Mouse (Mus musculus) midbrain, embryonic 10.5 days (tissue): ENCODE measurements around the gene Letm1. TPM values are rescaled to one million over a fixed set of nuclear protein-coding genes. Genes with fewer than 3 reads are reported as not detected.

Experiments used
- DNase-seq: peaks from one replicate; pipeline ENCODE4 v3.0.0-alpha.2; 2017; ENCODE audit warnings: low spot score
- H3K27ac ChIP-seq: fragments of 300-500 bp; sonication (generic); replicated peaks from 2 replicates; pipeline ENCODE4 v1.5.1; 2016; ENCODE audit warnings: mild to moderate bottlenecking
- H3K27me3 ChIP-seq: fragments of 300-500 bp; sonication (generic); 2 replicates; pipeline ENCODE4 v1.6.1; 2016; ENCODE audit warnings: low read depth, mild to moderate bottlenecking; ENCODE audit not compliant: poor library complexity, severe bottlenecking
- H3K36me3 ChIP-seq: fragments of 300-500 bp; sonication (generic); 2 replicates; pipeline ENCODE4 v1.6.1; 2016; ENCODE audit warnings: mild to moderate bottlenecking, moderate library complexity
- H3K4me1 ChIP-seq: fragments of 300-500 bp; sonication (generic); 2 replicates; pipeline ENCODE4 v1.6.1; 2016
- H3K4me3 ChIP-seq: fragments of 300-500 bp; sonication (generic); 2 replicates; pipeline ENCODE4 v1.5.1; 2016; ENCODE audit warnings: mild to moderate bottlenecking, moderate library complexity
- H3K9me3 ChIP-seq: fragments of 300-500 bp; sonication (generic); replicated peaks from 2 replicates; pipeline ENCODE4 v1.6.1; 2016; ENCODE audit warnings: mild to moderate bottlenecking
- WGBS: fragments of 180-500 bp; shearing (Covaris S2); methylation state at CpG from one replicate; pipeline ENCODE4 v1.1.7; 2016; 5-methylcytosine and 5-hydroxymethylcytosine counted together
- polyA plus RNA-seq: library from polyadenylated mRNA; unstranded; fragments of >200 nt; fragmentation: Nextera tagmentation; extraction: Ambion mirVana; gene quantifications from 2 replicates; pipeline ENCODE4 v1.2.1, GENCODE M21; 2016

Gene Letm1
- polyA plus RNA-seq, 1 experiment from 2014 or later = 47.7 TPM

DNA sequence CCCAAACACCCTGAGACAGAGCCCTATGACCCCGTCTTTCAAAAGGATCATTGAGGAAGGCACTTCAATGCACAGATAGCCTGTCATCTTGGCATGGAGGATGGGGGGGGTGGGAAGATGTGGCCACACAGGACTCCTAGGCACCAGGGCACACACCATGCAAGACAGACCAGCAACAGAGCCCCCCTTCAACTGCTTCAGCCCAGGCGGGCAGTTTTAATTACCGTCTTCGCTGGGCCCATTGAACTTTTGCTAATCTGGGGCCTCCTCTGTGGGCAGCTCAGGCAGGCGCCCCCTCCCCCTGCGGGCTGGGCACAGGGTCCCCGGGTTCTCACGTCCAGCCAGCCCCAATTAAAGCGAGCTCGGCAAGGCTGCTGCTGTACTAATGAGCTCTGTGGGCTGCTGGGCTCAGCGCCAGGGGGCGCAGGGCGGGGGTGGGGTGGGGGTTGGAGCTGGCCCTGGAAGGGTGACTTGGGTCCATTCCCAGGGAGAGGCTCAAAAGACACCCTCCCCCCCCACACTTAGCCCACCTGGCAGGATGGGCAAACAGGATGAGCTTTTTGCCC lies 84.6 kb downstream of the Letm1 start:
- WGBS = 15% methylated on average over 13 of the region's 13 CpGs
- Histone ChIP-seq H3K4me1 (peaks cover 100% of the 10 kb centered on the region), H3K27ac (peak overlapping the region; percentile 94), H3K9me3 (no peaks in the 10 kb centered on the region), H3K4me3 (peak overlapping the region; percentile 18), H3K36me3 (no peaks in the 10 kb centered on the region), H3K27me3 (peaks cover 100% of the 10 kb centered on the region)
- no peak for DNase-seq

DNA sequence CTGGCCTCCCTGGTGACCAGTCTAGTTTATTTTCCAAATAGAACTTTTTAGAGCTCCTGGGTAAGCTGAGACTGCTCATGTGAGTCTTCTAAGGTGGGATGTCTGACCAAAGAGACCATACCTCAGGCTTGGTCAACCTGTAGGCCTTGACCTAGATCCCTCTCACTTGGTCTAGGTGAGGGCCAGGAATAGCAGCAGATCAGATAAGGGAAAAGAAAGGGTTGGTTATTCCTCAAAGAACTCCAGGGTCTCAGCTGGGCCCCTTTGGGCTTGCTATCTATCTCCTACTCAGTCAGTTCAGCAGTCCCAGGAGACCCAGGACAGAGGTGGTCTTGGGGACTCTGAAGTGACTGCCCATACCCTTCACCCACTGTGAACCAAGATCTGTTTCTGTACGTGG lies 85.1 kb downstream of the Letm1 start:
- no peak for DNase-seq
- Histone ChIP-seq H3K4me3 (peak overlapping the region; percentile 18; the same call in 1 of the 2 replicates), H3K36me3 (no peaks in the 10 kb centered on the region), H3K27me3 (peaks cover 100% of the 10 kb centered on the region), H3K9me3 (no peaks in the 10 kb centered on the region), H3K27ac (peak overlapping the region; percentile 94), H3K4me1 (peaks cover 100% of the 10 kb centered on the region)
- 10% methylated on average over 1 of the region's 1 CpGs for WGBS

DNA sequence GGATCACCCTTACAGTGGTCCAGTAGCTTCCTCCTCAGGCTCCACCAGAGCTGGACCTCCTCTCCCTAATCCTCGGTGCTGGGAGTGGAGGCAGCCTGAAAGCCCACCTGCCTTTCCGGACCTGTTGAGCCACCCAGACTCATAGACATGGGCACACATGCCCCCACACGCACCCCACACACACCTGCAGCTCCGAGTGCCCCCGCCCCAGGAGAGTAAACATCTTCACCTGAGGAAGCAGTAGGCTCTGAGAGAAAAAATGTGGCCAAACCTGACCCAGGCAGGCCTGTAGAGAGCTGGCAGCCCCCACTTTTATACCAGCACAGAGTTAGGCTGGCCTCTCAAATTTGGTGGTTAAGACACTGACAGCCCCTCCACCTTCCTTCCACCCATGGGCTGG lies 86.2 kb downstream of the Letm1 start:
- H3K36me3 ChIP-seq = no peaks in the 10 kb centered on the region
- H3K4me3 ChIP-seq = peak overlapping the region; percentile 54
- peaks cover 98% of the 10 kb centered on the region for H3K4me1 ChIP-seq
- H3K9me3 ChIP-seq = no peaks in the 10 kb centered on the region
- peak overlapping the region; percentile 94 for H3K27ac ChIP-seq
- 40% methylated on average over 5 of the region's 5 CpGs for WGBS
- peaks cover 100% of the 10 kb centered on the region for H3K27me3 ChIP-seq
- no peak for DNase-seq

- DNase-seq = no peak
- Histone ChIP-seq H3K4me1 (peaks cover 92% of the 10 kb centered on the region), H3K36me3 (no peaks in the 10 kb centered on the region), H3K27me3 (peaks cover 100% of the 10 kb centered on the region), H3K9me3 (no peaks in the 10 kb centered on the region), H3K27ac (peak overlapping the region; percentile 94), H3K4me3 (peak overlapping the region; percentile 54)
- WGBS = 1% methylated on average over 24 of the region's 24 CpGs
These were observed 86.9 kb downstream of the Letm1 start for GRCm38 (mm10) chr5:33695718-33696121.

DNA sequence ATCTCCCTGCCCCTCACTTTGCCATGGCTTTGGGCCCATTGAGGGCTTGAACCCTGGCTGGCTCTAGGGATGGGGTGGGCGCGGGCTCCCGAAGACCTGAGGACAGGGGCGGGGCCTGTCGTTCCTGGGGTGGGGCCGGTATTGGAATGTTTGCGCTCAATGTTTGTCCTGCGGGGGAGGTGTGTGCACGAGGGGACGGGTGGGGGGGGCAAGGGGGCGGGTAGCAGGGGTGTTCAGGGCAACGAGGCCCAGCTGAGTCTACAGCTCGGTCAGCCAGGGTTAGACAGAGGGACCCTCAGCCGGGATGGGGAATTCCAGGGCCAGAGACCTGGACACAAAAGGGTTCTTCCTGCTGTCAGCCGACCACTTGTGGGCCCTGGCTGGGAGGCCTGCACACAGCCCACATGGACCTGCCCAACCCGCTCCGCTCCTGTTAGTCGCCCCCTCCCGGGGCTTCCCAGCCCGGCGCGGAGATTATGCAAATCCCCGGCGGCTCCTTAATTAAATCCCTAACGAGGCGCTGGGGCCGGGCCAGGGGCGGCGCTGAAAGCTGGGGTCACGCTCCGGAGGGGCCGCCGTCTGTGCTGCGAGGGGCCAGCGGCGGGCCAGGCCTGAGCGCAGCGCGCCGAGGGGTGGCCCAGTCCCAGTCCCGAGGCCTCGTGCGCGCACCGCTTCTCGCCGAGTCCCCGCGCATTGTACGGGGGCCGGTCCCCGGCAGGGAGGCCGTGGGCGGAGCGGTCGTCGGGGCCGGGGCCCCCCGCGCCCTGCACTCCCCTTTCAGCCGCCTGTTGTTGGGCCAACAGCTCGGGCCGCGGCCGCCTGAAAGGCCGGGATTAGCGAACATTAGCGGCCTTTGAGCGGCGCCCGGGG lies 87.5 kb downstream of the Letm1 start:
- no peaks in the 10 kb centered on the region for H3K36me3 ChIP-seq
- peaks cover 100% of the 10 kb centered on the region for H3K27me3 ChIP-seq
- H3K27ac ChIP-seq = peak overlapping the region; percentile 94
- H3K9me3 ChIP-seq = no peaks in the 10 kb centered on the region
- peak; percentile 91 for DNase-seq
- under 1% methylated on average over 71 of the region's 71 CpGs for WGBS
- H3K4me1 ChIP-seq = peaks cover 92% of the 10 kb centered on the region
- H3K4me3 ChIP-seq = peak overlapping the region; percentile 54

GRCm38 (mm10) chr5:33694461-33694847 lies 88.2 kb downstream of the Letm1 start:
- no peaks in the 10 kb centered on the region for H3K36me3 ChIP-seq
- H3K4me1 ChIP-seq = peaks cover 92% of the 10 kb centered on the region
- H3K4me3 ChIP-seq = peak overlapping the region; percentile 54
- no peak for DNase-seq
- H3K27me3 ChIP-seq = peaks cover 100% of the 10 kb centered on the region
- peak overlapping the region; percentile 94 for H3K27ac ChIP-seq
- WGBS = 30% methylated on average over 9 of the region's 9 CpGs
- no peaks in the 10 kb centered on the region for H3K9me3 ChIP-seq

- Histone ChIP-seq H3K27ac (peak overlapping the region; percentile 84), H3K4me3 (peak overlapping the region; percentile 36), H3K27me3 (peaks cover 100% of the 10 kb centered on the region), H3K4me1 (peaks cover 88% of the 10 kb centered on the region), H3K36me3 (no peaks in the 10 kb centered on the region), H3K9me3 (no peaks in the 10 kb centered on the region)
- 3% methylated on average over 24 of the region's 24 CpGs for WGBS
- peak; percentile 60 for DNase-seq
These were observed 90.2 kb downstream of the Letm1 start for GRCm38 (mm10) chr5:33692393-33692792.

- Histone ChIP-seq H3K36me3 (no peaks in the 10 kb centered on the region), H3K4me1 (peaks cover 65% of the 10 kb centered on the region), H3K27ac (peak overlapping the region; percentile 88), H3K27me3 (peaks cover 100% of the 10 kb centered on the region), H3K9me3 (no peaks in the 10 kb centered on the region), H3K4me3 (peak overlapping the region; percentile 42)
- WGBS = 81% methylated on average over 11 of the region's 11 CpGs
- DNase-seq = no peak
These were observed 92.6 kb downstream of the Letm1 start for GRCm38 (mm10) chr5:33689852-33690645.

Other genes starting within 250 kb of the Letm1 start
- gene Fam53a, start 153.2 kb downstream of the Letm1 start, polyA plus RNA-seq = 63.9 and 70.4 TPM in 2 replicates
- gene Gm9903, start 152.9 kb downstream of the Letm1 start, polyA plus RNA-seq = 0.27 and 0.71 TPM in 2 replicates
- gene Slbp, start 130.2 kb downstream of the Letm1 start, polyA plus RNA-seq = 309 and 347 TPM in 2 replicates
- 317 and 336 TPM in 2 replicates for gene Tacc3, start 124.7 kb downstream of the Letm1 start, polyA plus RNA-seq
- gene Tmem129, start 124.4 kb downstream of the Letm1 start, polyA plus RNA-seq = 38.2 and 46.0 TPM in 2 replicates
- 68.3 and 72.7 TPM in 2 replicates for gene Fgfr3, start 61.1 kb downstream of the Letm1 start, polyA plus RNA-seq
- gene Nsd2, start 37.9 kb upstream of the Letm1 start, polyA plus RNA-seq = 91.0 and 97.6 TPM in 2 replicates
- gene Nelfa, start 153.6 kb upstream of the Letm1 start, polyA plus RNA-seq = 85.4 and 88.1 TPM in 2 replicates
- 288 and 309 TPM in 2 replicates for gene Gm1673, start 200.6 kb upstream of the Letm1 start, polyA plus RNA-seq
- gene Nat8l, start 213.2 kb upstream of the Letm1 start, polyA plus RNA-seq = 1.5 and 2.2 TPM in 2 replicates